Mouse (Mus musculus) kidney, embryonic 16.5 days (tissue): ENCODE results near the gene Lama1. TPM values are rescaled to one million over a fixed set of nuclear protein-coding genes. Genes with fewer than 3 reads are reported as not detected.

Experiments
- ATAC-seq: fragments of 200-750 bp; cut with Nextera tagmentation; 2 replicates; pipeline ENCODE4 v1.8.0; 2017; ENCODE audit warnings: moderate TSS enrichment; ENCODE audit not compliant: low FRiP score, low TSS enrichment
- H3K27ac ChIP-seq: fragments of 300-500 bp; sonication (generic); 2 replicates; pipeline ENCODE4 v1.5.1; 2014; ENCODE audit warnings: low read length
- H3K27me3 ChIP-seq: fragments of 300-500 bp; sonication (generic); 2 replicates; pipeline ENCODE4 v1.6.1; 2014; ENCODE audit warnings: low read length, control low read depth, mixed read lengths; ENCODE audit not compliant: insufficient read depth
- H3K36me3 ChIP-seq: fragments of 300-500 bp; sonication (generic); 2 replicates; pipeline ENCODE4 v1.6.1; 2014; ENCODE audit warnings: low read length, control low read depth, mixed read lengths; ENCODE audit not compliant: insufficient read depth
- H3K4me1 ChIP-seq: fragments of 300-500 bp; sonication (generic); 2 replicates; pipeline ENCODE4 v1.6.1; 2014; ENCODE audit warnings: low read length, control low read depth, mixed read lengths; ENCODE audit not compliant: insufficient read depth
- H3K4me2 ChIP-seq: fragments of 300-500 bp; sonication (generic); replicated peaks from 2 replicates; pipeline ENCODE4 v1.6.1; 2014; ENCODE audit warnings: low read depth, low read length
- H3K4me3 ChIP-seq: fragments of 300-500 bp; sonication (generic); 2 replicates; pipeline ENCODE4 v1.5.1; 2014; ENCODE audit warnings: mild to moderate bottlenecking, low read length
- H3K9ac ChIP-seq: fragments of 300-500 bp; sonication (generic); replicated peaks from 2 replicates; pipeline ENCODE4 v1.6.1; 2014; ENCODE audit warnings: low read length
- H3K9me3 ChIP-seq: fragments of 300-500 bp; sonication (generic); 2 replicates; pipeline ENCODE4 v1.6.1; 2016; ENCODE audit warnings: low read length, control low read depth
- WGBS: fragments of 180-500 bp; shearing (Covaris S2); extraction: QIAGEN DNeasy Blood & Tissue Kit; methylation state at CpG from one replicate; pipeline ENCODE4 v1.1.7; 2014; 5-methylcytosine and 5-hydroxymethylcytosine counted together
- polyA plus RNA-seq: library from polyadenylated mRNA; unstranded; fragments of >200 nt; fragmentation: Nextera tagmentation; extraction: Ambion mirVana; gene quantifications from 2 replicates; pipeline ENCODE4 v1.2.1, GENCODE M21; 2015

Lama1 gene
- polyA plus RNA-seq, 1 experiment from 2014 or later: 50.7 TPM

DNA sequence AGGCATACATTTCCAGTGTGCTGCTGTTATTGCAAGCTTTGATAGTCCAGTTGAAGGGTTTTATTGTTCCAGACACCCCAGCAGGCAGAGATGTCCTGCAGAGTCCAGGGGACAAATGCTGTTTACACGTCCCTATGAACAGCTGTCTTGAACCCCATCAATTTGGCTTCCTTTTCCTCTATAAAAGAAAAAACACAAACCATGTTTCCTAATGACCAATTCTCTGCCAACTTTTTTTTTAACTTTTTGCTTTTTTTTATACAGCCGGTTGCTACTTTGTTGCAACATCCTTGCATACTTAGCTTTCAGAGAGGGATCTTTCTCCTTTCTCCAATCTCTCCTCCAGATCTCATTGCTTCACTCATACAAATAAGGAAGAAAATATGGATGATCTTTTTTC lies 4.4 kb upstream of the Lama1 start:
- Histone ChIP-seq H3K27ac (no peak overlapping the region), H3K4me1 (peaks cover 14% of the 10 kb centered on the region; the same call in 1 of the 2 replicates), H3K27me3 (no peaks in the 10 kb centered on the region), H3K4me3 (no peak overlapping the region), H3K9ac (no peak overlapping the region), H3K4me2 (no peak overlapping the region), H3K36me3 (no peaks in the 10 kb centered on the region), H3K9me3 (no peaks in the 10 kb centered on the region)
- no peak for ATAC-seq
- 47% methylated on average over 2 of the region's 2 CpGs for WGBS

GRCm38 (mm10) chr17:67693861-67694260 lies 3.2 kb upstream of the Lama1 start:
- H3K27me3 ChIP-seq: no peaks in the 10 kb centered on the region
- no peaks in the 10 kb centered on the region for H3K36me3 ChIP-seq
- H3K4me2 ChIP-seq: no peak overlapping the region
- H3K27ac ChIP-seq: no peak overlapping the region
- H3K9ac ChIP-seq: no peak overlapping the region
- ATAC-seq: no peak
- H3K4me3 ChIP-seq: no peak overlapping the region
- 74% methylated on average over 3 of the region's 3 CpGs for WGBS
- H3K9me3 ChIP-seq: no peaks in the 10 kb centered on the region
- peaks cover 23% of the 10 kb centered on the region; the same call in 1 of the 2 replicates for H3K4me1 ChIP-seq

GRCm38 (mm10) chr17:67697461-67697891 lies 417 bp downstream of the Lama1 start:
- Histone ChIP-seq H3K9ac (peak overlapping the region; percentile 82), H3K9me3 (no peaks in the 10 kb centered on the region), H3K27ac (peak overlapping the region; percentile 69), H3K4me1 (peaks cover 39% of the 10 kb centered on the region), H3K4me2 (peak overlapping the region; percentile 90), H3K36me3 (no peaks in the 10 kb centered on the region), H3K27me3 (no peaks in the 10 kb centered on the region), H3K4me3 (peak overlapping the region; percentile 76)
- 0% methylated on average over 30 of the region's 32 CpGs for WGBS
- ATAC-seq: peak; percentile 67

DNA sequence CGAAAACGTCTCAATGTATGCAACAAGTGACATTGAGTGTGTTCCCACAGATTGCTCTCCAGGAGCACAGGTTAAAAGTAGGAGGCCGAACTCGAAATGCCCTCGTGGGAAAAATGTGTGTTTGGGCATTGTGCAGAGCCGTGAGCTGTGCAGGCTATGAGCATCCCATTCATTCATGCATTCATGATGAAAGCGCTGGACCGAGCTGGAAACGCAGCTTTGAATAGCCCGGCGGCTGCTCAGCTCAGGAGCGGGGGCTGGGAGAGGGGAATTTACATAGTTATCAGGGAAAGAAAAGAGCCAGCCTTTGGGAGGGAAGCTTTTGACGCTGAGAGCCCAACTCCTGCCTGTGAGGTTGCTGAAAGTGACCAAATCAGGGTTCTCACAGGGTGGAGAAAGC lies 1.2 kb downstream of the Lama1 start:
- peak overlapping the region; percentile 76 for H3K4me3 ChIP-seq
- H3K27ac ChIP-seq: peak overlapping the region; percentile 69; the same call in 1 of the 2 replicates
- no peaks in the 10 kb centered on the region for H3K27me3 ChIP-seq
- no peaks in the 10 kb centered on the region for H3K9me3 ChIP-seq
- no peaks in the 10 kb centered on the region for H3K36me3 ChIP-seq
- ATAC-seq: peak; percentile 37; the same call in 1 of the 2 replicates
- H3K4me2 ChIP-seq: peak overlapping the region; percentile 90
- peak overlapping the region; percentile 82 for H3K9ac ChIP-seq
- H3K4me1 ChIP-seq: peaks cover 34% of the 10 kb centered on the region
- WGBS: 3% methylated on average over 13 of the region's 13 CpGs

DNA sequence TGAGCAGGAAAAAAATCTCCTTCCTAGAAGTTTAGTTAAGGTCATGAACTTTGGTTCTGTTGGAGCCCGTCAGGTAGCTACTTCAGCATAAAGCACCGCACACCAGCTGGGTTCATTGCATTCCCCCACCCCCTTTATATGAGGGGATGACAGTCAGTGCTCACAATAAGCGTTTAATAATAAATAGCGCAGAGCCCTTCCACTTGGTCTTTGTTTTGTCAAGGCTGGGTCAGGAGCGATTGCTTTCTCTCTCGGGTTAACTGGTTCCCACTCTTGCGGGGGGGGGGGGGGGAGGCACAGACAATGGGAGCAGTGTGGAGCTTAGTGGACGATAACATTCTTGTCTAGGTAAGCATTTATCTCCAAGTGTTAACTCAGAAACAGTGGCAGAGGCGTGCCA lies 4.7 kb downstream of the Lama1 start:
- no peak for ATAC-seq
- H3K27ac ChIP-seq: no peak overlapping the region
- H3K4me3 ChIP-seq: no peak overlapping the region
- H3K27me3 ChIP-seq: no peaks in the 10 kb centered on the region
- peak overlapping the region; percentile 90 for H3K4me2 ChIP-seq
- no peak overlapping the region for H3K9ac ChIP-seq
- peaks cover 32% of the 10 kb centered on the region for H3K4me1 ChIP-seq
- no peaks in the 10 kb centered on the region for H3K9me3 ChIP-seq
- WGBS: 19% methylated on average over 9 of the region's 9 CpGs
- H3K36me3 ChIP-seq: no peaks in the 10 kb centered on the region

GRCm38 (mm10) chr17:67702941-67703340 lies 5.9 kb downstream of the Lama1 start:
- Histone ChIP-seq H3K36me3 (no peaks in the 10 kb centered on the region), H3K9me3 (no peaks in the 10 kb centered on the region), H3K4me2 (no peak overlapping the region), H3K4me3 (no peak overlapping the region), H3K4me1 (peaks cover 31% of the 10 kb centered on the region), H3K9ac (no peak overlapping the region), H3K27me3 (no peaks in the 10 kb centered on the region), H3K27ac (no peak overlapping the region)
- ATAC-seq: no peak
- WGBS: 33% methylated on average over 3 of the region's 3 CpGs

GRCm38 (mm10) chr17:67705035-67705769 lies 8.1 kb downstream of the Lama1 start:
- WGBS: 80% methylated on average over 10 of the region's 10 CpGs
- H3K27me3 ChIP-seq: no peaks in the 10 kb centered on the region
- no peak overlapping the region for H3K4me3 ChIP-seq
- H3K4me1 ChIP-seq: peaks cover 39% of the 10 kb centered on the region
- H3K9ac ChIP-seq: no peak overlapping the region
- no peak overlapping the region for H3K27ac ChIP-seq
- H3K4me2 ChIP-seq: no peak overlapping the region
- H3K36me3 ChIP-seq: no peaks in the 10 kb centered on the region
- no peak for ATAC-seq
- H3K9me3 ChIP-seq: no peaks in the 10 kb centered on the region

DNA sequence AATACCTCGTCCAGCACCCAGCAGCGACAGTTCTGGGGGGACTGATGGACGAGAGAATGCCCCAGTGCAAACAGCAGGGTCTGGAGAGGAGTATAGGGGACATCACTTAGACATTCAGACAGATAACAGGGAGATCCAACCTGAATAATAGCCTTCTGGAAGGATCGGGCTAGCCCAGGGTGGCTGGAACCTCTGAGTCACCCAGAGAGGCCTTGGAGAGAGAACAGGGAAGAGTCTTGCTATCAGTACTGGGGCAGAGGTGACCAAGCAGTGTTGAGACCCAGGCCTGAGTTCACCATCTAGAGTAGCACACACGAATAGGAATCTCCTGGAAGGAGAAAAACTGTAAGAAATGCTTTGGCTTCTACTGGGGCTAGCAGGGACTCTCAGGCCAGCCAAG lies 9.3 kb downstream of the Lama1 start:
- no peak for ATAC-seq
- H3K27me3 ChIP-seq: no peaks in the 10 kb centered on the region
- peaks cover 38% of the 10 kb centered on the region for H3K4me1 ChIP-seq
- H3K36me3 ChIP-seq: no peaks in the 10 kb centered on the region
- H3K27ac ChIP-seq: peak overlapping the region; percentile 16; the same call in 1 of the 2 replicates
- H3K9ac ChIP-seq: no peak overlapping the region
- no peaks in the 10 kb centered on the region for H3K9me3 ChIP-seq
- WGBS: 84% methylated on average over 5 of the region's 5 CpGs
- no peak overlapping the region for H3K4me3 ChIP-seq
- H3K4me2 ChIP-seq: no peak overlapping the region

- H3K4me2 ChIP-seq: peak overlapping the region; percentile 17; the same call in 1 of the 2 replicates
- peak overlapping the region; percentile 39; the same call in 1 of the 2 replicates for H3K27ac ChIP-seq
- WGBS: 40% methylated on average over 13 of the region's 13 CpGs
- H3K9me3 ChIP-seq: no peaks in the 10 kb centered on the region
- H3K9ac ChIP-seq: no peak overlapping the region
- ATAC-seq: peak; percentile 47; the same call in 1 of the 2 replicates
- H3K4me3 ChIP-seq: no peak overlapping the region
- H3K36me3 ChIP-seq: no peaks in the 10 kb centered on the region
- peaks cover 31% of the 10 kb centered on the region for H3K4me1 ChIP-seq
- H3K27me3 ChIP-seq: no peaks in the 10 kb centered on the region
Measured at GRCm38 (mm10) chr17:67707793-67708364, 10.8 kb downstream of the Lama1 start.

DNA sequence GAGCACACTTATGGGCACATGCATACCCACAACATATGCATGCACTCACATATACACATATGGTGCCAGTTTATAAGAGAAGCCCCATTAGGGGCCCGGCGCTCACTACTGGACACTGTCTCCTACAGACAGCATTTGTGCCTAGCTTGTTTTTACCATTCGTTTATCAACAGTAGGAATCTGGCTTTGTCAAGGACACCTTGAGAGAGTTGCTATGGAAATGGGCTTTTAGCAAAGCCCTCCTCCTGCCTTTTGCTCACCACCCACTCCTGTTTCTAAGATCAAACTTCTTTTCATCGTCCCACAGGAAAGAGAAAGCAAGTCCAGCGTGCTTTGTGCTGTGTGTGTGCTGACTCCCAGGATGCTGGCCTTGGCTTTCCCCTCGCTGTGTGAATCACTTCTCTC lies 13.3 kb downstream of the Lama1 start:
- Histone ChIP-seq H3K9me3 (no peaks in the 10 kb centered on the region), H3K9ac (no peak overlapping the region), H3K4me1 (peaks cover 31% of the 10 kb centered on the region), H3K27ac (no peak overlapping the region), H3K4me3 (no peak overlapping the region), H3K4me2 (no peak overlapping the region), H3K27me3 (no peaks in the 10 kb centered on the region), H3K36me3 (no peaks in the 10 kb centered on the region)
- no peak for ATAC-seq
- WGBS: 70% methylated on average over 6 of the region's 6 CpGs
